Mouse (Mus musculus): ENCODE results near the gene Prex1. TPM values are rescaled to one million over a fixed set of nuclear protein-coding genes. Genes with fewer than 3 reads are reported as not detected.

Gene Prex1
- polyA plus RNA-seq, 1 experiment from 2014 or later: 25.5 TPM

- no peak overlapping the region for H3K4me3 ChIP-seq (replicated peaks)
- no peaks in the 10 kb centered on the region for H3K36me3 ChIP-seq
- no peak overlapping the region for H3K9ac ChIP-seq
- ATAC-seq (ENCODE audit: insufficient number of reproducible peaks, low FRiP score, low TSS enrichment, low read depth): no peak
- H3K27me3 ChIP-seq: no peaks in the 10 kb centered on the region
- peaks cover 56% of the 10 kb centered on the region for H3K4me1 ChIP-seq
- H3K9me3 ChIP-seq (replicated peaks): no peaks in the 10 kb centered on the region
- WGBS: 28% methylated on average over 8 of the region's 8 CpGs
- H3K27ac ChIP-seq (replicated peaks): no peak overlapping the region
- no peak overlapping the region for H3K4me2 ChIP-seq (replicated peaks)
Observed at GRCm38 (mm10) chr2:166671019-166671418, 42.6 kb downstream of the Prex1 start.

- Histone ChIP-seq H3K27ac (replicated peaks) (no peak overlapping the region), H3K4me3 (replicated peaks) (no peak overlapping the region), H3K4me1 (peaks cover 48% of the 10 kb centered on the region), H3K27me3 (no peaks in the 10 kb centered on the region), H3K4me2 (replicated peaks) (no peak overlapping the region), H3K9ac (no peak overlapping the region), H3K36me3 (no peaks in the 10 kb centered on the region), H3K9me3 (replicated peaks) (no peaks in the 10 kb centered on the region)
- WGBS: 85% methylated on average over 9 of the region's 9 CpGs
- ATAC-seq (ENCODE audit: insufficient number of reproducible peaks, low FRiP score, low TSS enrichment, low read depth): no peak
Observed at GRCm38 (mm10) chr2:166669922-166670321, 43.7 kb downstream of the Prex1 start.

- no peak; the same call in 1 of the 2 replicates for ATAC-seq (ENCODE audit: insufficient number of reproducible peaks, low FRiP score, low TSS enrichment, low read depth)
- Histone ChIP-seq H3K4me1 (peaks cover 63% of the 10 kb centered on the region), H3K27ac (replicated peaks) (no peak overlapping the region)
Observed at GRCm38 (mm10) chr2:166667790-166668695, 45.6 kb downstream of the Prex1 start.

DNA sequence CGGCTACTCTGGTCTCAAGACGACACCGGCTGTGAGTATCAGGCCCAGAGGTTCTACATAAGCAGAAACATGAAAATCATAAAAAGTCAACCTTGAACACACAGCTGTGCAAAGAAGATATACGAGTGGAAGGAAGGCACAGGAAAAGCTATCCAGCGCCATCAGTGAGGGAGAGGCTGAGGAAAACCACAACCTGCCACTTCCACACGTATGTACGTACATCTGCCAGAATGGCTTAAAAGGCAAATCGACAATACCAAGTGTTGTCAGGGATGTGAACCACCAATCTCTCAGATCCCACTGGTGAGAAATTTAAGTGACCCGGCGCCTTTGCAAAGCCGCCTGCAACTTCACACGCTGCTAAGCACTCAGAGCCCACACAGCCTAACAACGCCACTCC, 47.5 kb downstream of the Prex1 start:
- H3K9me3 ChIP-seq (replicated peaks): no peaks in the 10 kb centered on the region
- no peak overlapping the region for H3K9ac ChIP-seq
- no peak overlapping the region for H3K4me2 ChIP-seq (replicated peaks)
- no peaks in the 10 kb centered on the region for H3K36me3 ChIP-seq
- ATAC-seq (ENCODE audit: insufficient number of reproducible peaks, low FRiP score, low TSS enrichment, low read depth): no peak
- H3K27ac ChIP-seq (replicated peaks): no peak overlapping the region
- H3K4me1 ChIP-seq: peaks cover 62% of the 10 kb centered on the region
- WGBS: 85% methylated on average over 13 of the region's 13 CpGs
- H3K27me3 ChIP-seq: no peaks in the 10 kb centered on the region
- H3K4me3 ChIP-seq (replicated peaks): no peak overlapping the region

More at GRCm38 (mm10) chr2:166667790-166668695, 45.6 kb downstream of the Prex1 start:
- Histone ChIP-seq H3K9me3 (replicated peaks) (no peaks in the 10 kb centered on the region), H3K9ac (no peak overlapping the region), H3K4me3 (replicated peaks) (no peak overlapping the region), H3K4me2 (replicated peaks) (no peak overlapping the region), H3K27me3 (no peaks in the 10 kb centered on the region), H3K36me3 (no peaks in the 10 kb centered on the region)
- WGBS: 39% methylated on average over 22 of the region's 22 CpGs

DNA sequence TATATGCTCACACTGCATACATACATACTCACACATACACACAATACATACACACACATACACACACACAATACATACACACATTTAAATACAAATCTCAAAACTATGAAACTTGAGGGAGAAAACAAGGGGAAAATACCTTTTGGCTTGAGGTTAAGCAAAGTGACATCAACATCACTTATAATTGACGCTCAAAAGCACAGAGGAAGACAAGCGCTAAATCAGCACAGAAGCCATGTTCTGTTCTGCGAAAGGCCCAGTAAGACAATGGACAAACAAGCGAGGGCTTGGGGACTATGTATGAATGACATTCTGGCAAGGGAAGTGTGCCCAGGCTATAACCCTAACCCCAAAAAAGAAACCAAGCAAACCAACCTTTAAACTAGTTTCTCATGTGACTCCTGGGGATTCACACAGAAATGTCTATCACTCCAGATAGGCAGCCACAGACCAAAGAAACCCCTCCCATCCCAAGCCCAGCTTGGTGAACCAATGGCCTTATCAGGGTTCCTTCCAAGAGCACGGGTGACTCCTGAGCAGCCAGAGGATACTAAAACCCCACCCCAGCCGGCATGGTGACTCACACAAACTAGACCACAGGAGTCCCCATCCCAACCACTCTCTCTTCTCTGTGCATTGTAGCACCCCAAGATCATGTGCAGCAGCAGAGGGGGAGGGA, 48.2 kb downstream of the Prex1 start:
- 80% methylated on average over 6 of the region's 6 CpGs for WGBS
- H3K36me3 ChIP-seq: no peaks in the 10 kb centered on the region
- H3K27me3 ChIP-seq: no peaks in the 10 kb centered on the region
- ATAC-seq (ENCODE audit: insufficient number of reproducible peaks, low FRiP score, low TSS enrichment, low read depth): no peak
- H3K9ac ChIP-seq: no peak overlapping the region
- no peaks in the 10 kb centered on the region for H3K9me3 ChIP-seq (replicated peaks)
- no peak overlapping the region for H3K4me3 ChIP-seq (replicated peaks)
- peaks cover 58% of the 10 kb centered on the region for H3K4me1 ChIP-seq
- H3K27ac ChIP-seq (replicated peaks): 0 out of 2 replicates have a peak overlapping the region, but pooled peaks have one; percentile 7
- no peak overlapping the region for H3K4me2 ChIP-seq (replicated peaks)

- H3K4me3 ChIP-seq (replicated peaks): no peak overlapping the region
- no peaks in the 10 kb centered on the region for H3K9me3 ChIP-seq (replicated peaks)
- no peak overlapping the region for H3K4me2 ChIP-seq (replicated peaks)
- no peaks in the 10 kb centered on the region for H3K27me3 ChIP-seq
- ATAC-seq (ENCODE audit: insufficient number of reproducible peaks, low FRiP score, low TSS enrichment, low read depth): no peak
- H3K9ac ChIP-seq: no peak overlapping the region
- H3K36me3 ChIP-seq: no peaks in the 10 kb centered on the region
- H3K4me1 ChIP-seq: peaks cover 57% of the 10 kb centered on the region
- 66% methylated on average over 15 of the region's 15 CpGs for WGBS
- no peak overlapping the region for H3K27ac ChIP-seq (replicated peaks)
Observed at GRCm38 (mm10) chr2:166664506-166664905, 49.1 kb downstream of the Prex1 start.

GRCm38 (mm10) chr2:166663250-166663961, 50.2 kb downstream of the Prex1 start:
- Histone ChIP-seq H3K27ac (replicated peaks) (no peak overlapping the region), H3K4me3 (replicated peaks) (no peak overlapping the region), H3K4me2 (replicated peaks) (no peak overlapping the region), H3K27me3 (no peaks in the 10 kb centered on the region), H3K9ac (no peak overlapping the region), H3K4me1 (peaks cover 46% of the 10 kb centered on the region), H3K36me3 (no peaks in the 10 kb centered on the region), H3K9me3 (replicated peaks) (no peaks in the 10 kb centered on the region)
- ATAC-seq (ENCODE audit: insufficient number of reproducible peaks, low FRiP score, low TSS enrichment, low read depth): no peak
- 77% methylated on average over 9 of the region's 9 CpGs for WGBS

GRCm38 (mm10) chr2:166662595-166663160, 51.0 kb downstream of the Prex1 start:
- Histone ChIP-seq H3K4me1 (peaks cover 38% of the 10 kb centered on the region), H3K36me3 (no peaks in the 10 kb centered on the region), H3K27me3 (no peaks in the 10 kb centered on the region), H3K4me2 (replicated peaks) (no peak overlapping the region), H3K9me3 (replicated peaks) (no peaks in the 10 kb centered on the region), H3K27ac (replicated peaks) (no peak overlapping the region), H3K4me3 (replicated peaks) (no peak overlapping the region), H3K9ac (no peak overlapping the region)
- 69% methylated on average over 6 of the region's 6 CpGs for WGBS
- ATAC-seq (ENCODE audit: insufficient number of reproducible peaks, low FRiP score, low TSS enrichment, low read depth): no peak

GRCm38 (mm10) chr2:166661971-166662370, 51.7 kb downstream of the Prex1 start:
- Histone ChIP-seq H3K4me2 (replicated peaks) (no peak overlapping the region), H3K4me3 (replicated peaks) (no peak overlapping the region)
- no peak for ATAC-seq (ENCODE audit: insufficient number of reproducible peaks, low FRiP score, low TSS enrichment, low read depth)

DNA sequence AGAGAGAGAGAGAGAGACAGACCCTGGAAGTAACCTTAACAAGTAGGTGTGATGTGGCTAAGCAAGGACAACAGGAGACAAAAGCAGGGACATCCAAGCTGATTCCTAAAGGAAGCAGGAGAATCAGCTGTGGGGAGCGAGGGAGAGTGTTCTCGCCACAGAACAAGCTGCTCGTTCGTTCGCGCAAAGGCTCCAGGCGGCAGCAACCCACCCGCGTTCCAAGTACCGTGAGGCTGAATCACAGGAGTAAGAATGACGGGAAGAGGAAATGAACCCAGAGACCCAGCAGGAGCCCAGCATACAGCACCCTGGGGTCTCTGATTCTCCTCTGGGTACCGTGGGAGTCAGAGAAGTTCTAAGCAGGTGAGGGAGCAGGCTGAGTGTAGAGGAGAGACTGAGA, 52.1 kb downstream of the Prex1 start:
- H3K4me2 ChIP-seq (replicated peaks): no peak overlapping the region
- H3K4me3 ChIP-seq (replicated peaks): no peak overlapping the region
- H3K9me3 ChIP-seq (replicated peaks): no peaks in the 10 kb centered on the region
- H3K27ac ChIP-seq (replicated peaks): no peak overlapping the region
- WGBS: 84% methylated on average over 12 of the region's 12 CpGs
- no peaks in the 10 kb centered on the region for H3K36me3 ChIP-seq
- H3K27me3 ChIP-seq: no peaks in the 10 kb centered on the region
- ATAC-seq (ENCODE audit: insufficient number of reproducible peaks, low FRiP score, low TSS enrichment, low read depth): no peak
- no peak overlapping the region for H3K9ac ChIP-seq
- H3K4me1 ChIP-seq: peaks cover 40% of the 10 kb centered on the region

More at GRCm38 (mm10) chr2:166661971-166662370, 51.7 kb downstream of the Prex1 start:
- WGBS: 65% methylated on average over 3 of the region's 3 CpGs
- Histone ChIP-seq H3K27me3 (no peaks in the 10 kb centered on the region), H3K9me3 (replicated peaks) (no peaks in the 10 kb centered on the region), H3K36me3 (no peaks in the 10 kb centered on the region), H3K4me1 (peaks cover 39% of the 10 kb centered on the region), H3K9ac (no peak overlapping the region), H3K27ac (replicated peaks) (no peak overlapping the region)

- peaks cover 41% of the 10 kb centered on the region for H3K4me1 ChIP-seq
- no peaks in the 10 kb centered on the region for H3K9me3 ChIP-seq (replicated peaks)
- 80% methylated on average over 3 of the region's 3 CpGs for WGBS
- no peaks in the 10 kb centered on the region for H3K27me3 ChIP-seq
- no peak overlapping the region for H3K4me3 ChIP-seq (replicated peaks)
- no peak overlapping the region for H3K4me2 ChIP-seq (replicated peaks)
- no peak overlapping the region for H3K9ac ChIP-seq
- H3K27ac ChIP-seq (replicated peaks): no peak overlapping the region
- H3K36me3 ChIP-seq: no peaks in the 10 kb centered on the region
- no peak for ATAC-seq (ENCODE audit: insufficient number of reproducible peaks, low FRiP score, low TSS enrichment, low read depth)
Observed at GRCm38 (mm10) chr2:166658380-166658779, 55.3 kb downstream of the Prex1 start.
